Mouse (Mus musculus) hindbrain, embryonic 16.5 days (tissue): Measurements from ENCODE around the gene Il17rd. TPM values are rescaled to one million over a fixed set of nuclear protein-coding genes. Genes with fewer than 3 reads are reported as not detected.

Experiments used
- ATAC-seq: fragments of 200-750 bp; cut with Nextera tagmentation; 2 replicates; pipeline ENCODE4 v1.8.0; 2017; ENCODE audit warnings: moderate TSS enrichment, moderate library complexity
- H3K27ac ChIP-seq: fragments of 300-500 bp; sonication (generic); 2 replicates; pipeline ENCODE4 v1.5.1; 2014; ENCODE audit warnings: low read depth, mild to moderate bottlenecking, control low read depth, low read length, moderate library complexity
- H3K27me3 ChIP-seq: fragments of 300-500 bp; sonication (generic); replicated peaks from 2 replicates; pipeline ENCODE4 v1.6.1; 2014; ENCODE audit warnings: low read length; ENCODE audit not compliant: control insufficient read depth, insufficient read depth
- H3K36me3 ChIP-seq: fragments of 300-500 bp; sonication (generic); 2 replicates; pipeline ENCODE4 v1.6.1; 2014; ENCODE audit warnings: mild to moderate bottlenecking, low read length, moderate library complexity, mixed read lengths; ENCODE audit not compliant: control insufficient read depth, insufficient read depth
- H3K4me1 ChIP-seq: fragments of 300-500 bp; sonication (generic); 2 replicates; pipeline ENCODE4 v1.6.1; 2014; ENCODE audit warnings: low read depth, low read length; ENCODE audit not compliant: control insufficient read depth, insufficient read depth
- H3K4me2 ChIP-seq: fragments of 300-500 bp; sonication (generic); 2 replicates; pipeline ENCODE4 v1.6.1; 2014; ENCODE audit warnings: mild to moderate bottlenecking, low read length, control low read depth, moderate library complexity
- H3K4me3 ChIP-seq: fragments of 300-500 bp; sonication (generic); 2 replicates; pipeline ENCODE4 v1.5.1; 2014; ENCODE audit warnings: mild to moderate bottlenecking, low read length, control low read depth, moderate library complexity
- H3K9ac ChIP-seq: fragments of 300-500 bp; sonication (generic); 2 replicates; pipeline ENCODE4 v1.6.1; 2014; ENCODE audit warnings: low read depth, mild to moderate bottlenecking, control low read depth, low read length, moderate library complexity
- H3K9me3 ChIP-seq: fragments of 300-500 bp; sonication (generic); 2 replicates; pipeline ENCODE4 v1.6.1; 2014; ENCODE audit warnings: mild to moderate bottlenecking, low read length, moderate library complexity; ENCODE audit not compliant: control insufficient read depth
- WGBS: fragments of 180-500 bp; shearing (Covaris S2); extraction: QIAGEN DNeasy Blood & Tissue Kit; methylation state at CpG from one replicate; pipeline ENCODE4 v1.1.7; 2014; 5-methylcytosine and 5-hydroxymethylcytosine counted together
- polyA plus RNA-seq: library from polyadenylated mRNA; unstranded; fragments of >200 nt; fragmentation: Nextera tagmentation; extraction: Ambion mirVana; gene quantifications from 2 replicates; pipeline ENCODE4 v1.2.1, GENCODE M21; 2015

Gene Il17rd
- polyA plus RNA-seq, 1 experiment from 2014 or later, result 2.5 TPM

GRCm38 (mm10) chr14:27071985-27072384 lies 33.2 kb downstream of the Il17rd start:
- H3K36me3 ChIP-seq, result no peaks in the 10 kb centered on the region
- WGBS, result 23% methylated on average over 3 of the region's 3 CpGs
- H3K4me3 ChIP-seq, result no peak overlapping the region
- no peaks in the 10 kb centered on the region for H3K9me3 ChIP-seq
- no peak overlapping the region for H3K27ac ChIP-seq
- H3K9ac ChIP-seq, result no peak overlapping the region
- peaks cover 24% of the 10 kb centered on the region for H3K4me1 ChIP-seq
- H3K27me3 ChIP-seq, result no peaks in the 10 kb centered on the region
- H3K4me2 ChIP-seq, result no peak overlapping the region
- no peak for ATAC-seq

GRCm38 (mm10) chr14:27075084-27075483 lies 36.3 kb downstream of the Il17rd start:
- H3K36me3 ChIP-seq, result no peaks in the 10 kb centered on the region
- no peak overlapping the region for H3K9ac ChIP-seq
- H3K4me2 ChIP-seq, result no peak overlapping the region
- no peaks in the 10 kb centered on the region for H3K9me3 ChIP-seq
- no peak for ATAC-seq
- peaks cover 14% of the 10 kb centered on the region for H3K4me1 ChIP-seq
- no peaks in the 10 kb centered on the region for H3K27me3 ChIP-seq
- H3K4me3 ChIP-seq, result no peak overlapping the region
- 73% methylated on average over 6 of the region's 6 CpGs for WGBS
- H3K27ac ChIP-seq, result no peak overlapping the region

- WGBS, result 39% methylated on average over 8 of the region's 8 CpGs
- ATAC-seq, result peak; percentile 65
These were observed 37.3 kb downstream of the Il17rd start for GRCm38 (mm10) chr14:27075909-27076521.

GRCm38 (mm10) chr14:27076522-27076920 lies 37.8 kb downstream of the Il17rd start:
- no peaks in the 10 kb centered on the region for H3K9me3 ChIP-seq
- no peaks in the 10 kb centered on the region for H3K36me3 ChIP-seq
- no peak overlapping the region for H3K9ac ChIP-seq
- H3K4me3 ChIP-seq, result no peak overlapping the region
- no peak for ATAC-seq
- 75% methylated on average over 2 of the region's 2 CpGs for WGBS
- no peak overlapping the region for H3K4me2 ChIP-seq
- peaks cover 10% of the 10 kb centered on the region for H3K4me1 ChIP-seq
- no peak overlapping the region for H3K27ac ChIP-seq
- H3K27me3 ChIP-seq, result no peaks in the 10 kb centered on the region

More at GRCm38 (mm10) chr14:27075909-27076521, 37.3 kb downstream of the Il17rd start:
- Histone ChIP-seq H3K4me3 (no peak overlapping the region), H3K9ac (no peak overlapping the region), H3K4me1 (peaks cover 11% of the 10 kb centered on the region), H3K9me3 (no peaks in the 10 kb centered on the region), H3K27ac (no peak overlapping the region), H3K27me3 (no peaks in the 10 kb centered on the region), H3K4me2 (no peak overlapping the region), H3K36me3 (no peaks in the 10 kb centered on the region)

GRCm38 (mm10) chr14:27081536-27082275 lies 43.0 kb downstream of the Il17rd start:
- Histone ChIP-seq H3K4me2 (no peak overlapping the region), H3K4me3 (no peak overlapping the region), H3K9ac (no peak overlapping the region), H3K9me3 (no peaks in the 10 kb centered on the region), H3K4me1 (no peaks in the 10 kb centered on the region), H3K27ac (no peak overlapping the region), H3K36me3 (no peaks in the 10 kb centered on the region), H3K27me3 (no peaks in the 10 kb centered on the region)
- no peak for ATAC-seq
- 67% methylated on average over 5 of the region's 5 CpGs for WGBS

- Histone ChIP-seq H3K36me3 (no peaks in the 10 kb centered on the region), H3K9ac (no peak overlapping the region), H3K27me3 (no peaks in the 10 kb centered on the region), H3K27ac (no peak overlapping the region), H3K4me1 (no peaks in the 10 kb centered on the region), H3K9me3 (no peaks in the 10 kb centered on the region), H3K4me2 (no peak overlapping the region), H3K4me3 (no peak overlapping the region)
- ATAC-seq, result no peak
- WGBS, result 87% methylated on average over 5 of the region's 5 CpGs
These were observed 46.7 kb downstream of the Il17rd start for GRCm38 (mm10) chr14:27085471-27085870.

GRCm38 (mm10) chr14:27085999-27086398 lies 47.3 kb downstream of the Il17rd start:
- Histone ChIP-seq H3K9ac (no peak overlapping the region), H3K4me1 (no peaks in the 10 kb centered on the region), H3K4me2 (no peak overlapping the region), H3K27ac (no peak overlapping the region), H3K36me3 (no peaks in the 10 kb centered on the region), H3K9me3 (no peaks in the 10 kb centered on the region), H3K4me3 (no peak overlapping the region), H3K27me3 (no peaks in the 10 kb centered on the region)
- no peak for ATAC-seq
- 78% methylated on average over 4 of the region's 4 CpGs for WGBS

- Histone ChIP-seq H3K9me3 (no peaks in the 10 kb centered on the region), H3K27ac (no peak overlapping the region), H3K4me3 (no peak overlapping the region), H3K27me3 (no peaks in the 10 kb centered on the region), H3K9ac (no peak overlapping the region), H3K4me1 (no peaks in the 10 kb centered on the region; the same call in 1 of the 2 replicates), H3K4me2 (no peak overlapping the region), H3K36me3 (no peaks in the 10 kb centered on the region)
- ATAC-seq, result no peak
- whole genome bisulfite sequencing, result 48% methylated on average over 5 of the region's 5 CpGs
These were observed 55.5 kb downstream of the Il17rd start for GRCm38 (mm10) chr14:27094247-27094646.

- H3K27me3 ChIP-seq, result no peaks in the 10 kb centered on the region
- H3K4me1 ChIP-seq, result no peaks in the 10 kb centered on the region; the same call in 1 of the 2 replicates
- H3K9me3 ChIP-seq, result no peaks in the 10 kb centered on the region
- whole genome bisulfite sequencing, result 53% methylated on average over 9 of the region's 9 CpGs
- no peak overlapping the region for H3K4me2 ChIP-seq
- no peak overlapping the region for H3K27ac ChIP-seq
- H3K4me3 ChIP-seq, result no peak overlapping the region
- no peak for ATAC-seq
- no peak overlapping the region for H3K9ac ChIP-seq
- no peaks in the 10 kb centered on the region for H3K36me3 ChIP-seq
These were observed 57.4 kb downstream of the Il17rd start for GRCm38 (mm10) chr14:27096133-27096532.
